Mouse (Mus musculus) kidney, postnatal 0 days (tissue): ENCODE data around the gene Zfp654. TPM values are rescaled to one million over a fixed set of nuclear protein-coding genes. Genes with fewer than 3 reads are reported as not detected.

Source experiments
- ATAC-seq: fragments of 200-750 bp; cut with Nextera tagmentation; replicated peaks from 2 replicates; pipeline ENCODE4 v1.8.0; 2017; ENCODE audit warnings: low read depth, moderate number of reproducible peaks, moderate TSS enrichment, moderate library complexity; ENCODE audit not compliant: low FRiP score
- DNase-seq: peaks from one replicate; pipeline ENCODE4 v3.0.0-alpha.2; 2016; ENCODE audit warnings: low spot score
- H3K27ac ChIP-seq: fragments of 300-500 bp; sonication (generic); 2 replicates; pipeline ENCODE4 v1.5.1; 2014; ENCODE audit warnings: mild to moderate bottlenecking
- H3K27me3 ChIP-seq: fragments of 300-500 bp; sonication (generic); 2 replicates; pipeline ENCODE4 v1.6.1; 2014; ENCODE audit warnings: low read length, mixed read lengths; ENCODE audit not compliant: insufficient read depth
- H3K36me3 ChIP-seq: fragments of 300-500 bp; sonication (generic); 2 replicates; pipeline ENCODE4 v1.6.1; 2014; ENCODE audit warnings: low read length, mixed read lengths; ENCODE audit not compliant: insufficient read depth
- H3K4me1 ChIP-seq: fragments of 300-500 bp; sonication (generic); replicated peaks from 2 replicates; pipeline ENCODE4 v1.6.1; 2014; ENCODE audit warnings: antibody characterized with exemption, low read length, mixed read lengths; ENCODE audit not compliant: insufficient read depth
- H3K4me2 ChIP-seq: fragments of 300-500 bp; sonication (generic); 2 replicates; pipeline ENCODE4 v1.6.1; 2014; ENCODE audit warnings: mild to moderate bottlenecking, low read length, moderate library complexity, mixed read lengths
- H3K4me3 ChIP-seq: fragments of 300-500 bp; sonication (generic); replicated peaks from 2 replicates; pipeline ENCODE4 v1.5.1; 2014; ENCODE audit warnings: low read depth, low read length
- H3K9ac ChIP-seq: fragments of 300-500 bp; sonication (generic); 2 replicates; pipeline ENCODE4 v1.6.1; 2014; ENCODE audit warnings: low read depth, low read length
- H3K9me3 ChIP-seq: fragments of 300-500 bp; sonication (generic); replicated peaks from 2 replicates; pipeline ENCODE4 v1.6.1; 2016; ENCODE audit warnings: low read length, inconsistent platforms, mixed read lengths
- CTCF ChIP-seq: IDR thresholded peaks from 2 replicates; pipeline ENCODE4 v1.5.1; 2016; ENCODE audit warnings: antibody characterized with exemption, low read depth, mild to moderate bottlenecking, moderate library complexity
- WGBS: fragments of 180-500 bp; shearing (Covaris S2); extraction: QIAGEN DNeasy Blood & Tissue Kit; methylation state at CpG from one replicate; pipeline ENCODE4 v1.1.7; 2014; 5-methylcytosine and 5-hydroxymethylcytosine counted together
- polyA plus RNA-seq: library from polyadenylated mRNA; unstranded; fragments of >200 nt; fragmentation: Nextera tagmentation; extraction: Ambion mirVana; gene quantifications from 2 replicates; pipeline ENCODE4 v1.2.1, GENCODE M21; 2015

The Zfp654 gene
- polyA plus RNA-seq, 1 experiment from 2014 or later = 5.1 TPM

DNA sequence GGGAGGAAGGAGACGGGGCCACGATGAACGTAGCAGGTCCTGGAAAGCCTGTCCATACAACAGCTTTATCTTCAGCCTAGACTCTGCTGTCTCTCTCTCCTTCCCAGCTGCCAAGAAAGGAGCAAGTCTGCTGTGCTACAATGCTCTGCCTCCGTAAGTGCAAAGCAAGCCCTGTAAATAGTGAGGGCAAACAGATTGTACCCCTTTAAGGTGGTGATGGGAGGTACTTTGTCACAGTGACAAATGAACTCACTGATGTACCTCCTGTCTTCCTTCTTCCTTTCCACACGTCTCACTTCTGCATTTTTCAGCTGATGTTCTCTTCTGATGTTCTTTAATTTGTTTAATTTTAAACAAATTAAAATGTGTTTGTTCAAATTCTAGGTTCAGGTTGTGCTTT, 32.4 kb upstream of the Zfp654 start:
- ATAC-seq (no peak), DNase-seq (no peak)
- no peaks in the 10 kb centered on the region for H3K27me3 ChIP-seq
- WGBS = 45% methylated on average over 5 of the region's 5 CpGs
- H3K9me3 ChIP-seq = no peaks in the 10 kb centered on the region
- no peak overlapping the region for H3K27ac ChIP-seq
- H3K4me3 ChIP-seq = no peak overlapping the region
- no peak overlapping the region for H3K4me2 ChIP-seq
- TF ChIP-seq CTCF = no peak
- H3K9ac ChIP-seq = no peak overlapping the region
- no peaks in the 10 kb centered on the region for H3K36me3 ChIP-seq
- 0 out of 2 replicates have a peak, but pooled peaks cover 3% of the 10 kb centered on the region for H3K4me1 ChIP-seq

DNA sequence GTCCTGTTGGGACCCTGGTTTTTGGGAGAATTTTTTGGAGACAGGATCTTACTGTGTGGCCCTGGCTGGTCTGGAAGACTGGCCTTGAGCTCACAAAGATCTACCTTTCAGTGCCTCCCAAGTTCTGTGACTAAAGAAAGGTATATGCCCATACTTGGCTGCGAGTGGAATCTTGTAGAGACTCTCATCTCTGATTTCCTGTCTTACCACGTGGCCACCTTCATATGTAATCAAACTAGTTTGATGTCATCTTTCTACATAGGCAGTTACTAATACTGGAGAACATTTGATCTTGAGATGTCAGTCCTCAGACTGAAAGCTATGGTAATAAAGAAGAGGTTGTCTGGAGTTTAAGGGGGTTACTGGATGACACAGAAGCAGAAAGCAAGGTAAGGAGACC, 30.0 kb upstream of the Zfp654 start:
- WGBS = 84% methylated on average over 2 of the region's 2 CpGs

DNA sequence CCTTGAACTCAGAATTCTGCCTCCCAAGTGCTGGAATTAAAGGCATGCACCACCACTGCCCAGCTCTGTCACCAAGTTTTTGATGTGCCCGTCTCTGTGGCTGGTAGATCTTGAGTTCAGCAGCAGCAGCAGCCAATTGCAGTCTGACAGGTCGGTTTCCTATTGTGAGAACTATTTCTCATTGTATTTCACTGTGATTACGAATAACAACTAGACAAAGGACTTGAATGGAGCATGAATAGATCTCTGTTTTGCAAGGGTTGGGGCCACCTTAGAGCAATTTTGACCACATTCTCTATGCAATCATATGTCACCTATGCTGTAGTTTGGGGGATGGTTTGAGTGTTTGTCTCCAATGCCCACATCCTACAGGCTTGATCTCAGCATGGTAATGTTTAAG, 29.5 kb upstream of the Zfp654 start:
- TF ChIP-seq CTCF = no peak
- Histone ChIP-seq H3K4me3 (no peak overlapping the region), H3K27ac (no peak overlapping the region), H3K9me3 (no peaks in the 10 kb centered on the region), H3K27me3 (no peaks in the 10 kb centered on the region), H3K9ac (no peak overlapping the region), H3K4me1 (0 out of 2 replicates have a peak, but pooled peaks cover 3% of the 10 kb centered on the region), H3K4me2 (no peak overlapping the region), H3K36me3 (no peaks in the 10 kb centered on the region)
- WGBS = 90% methylated on average over 3 of the region's 3 CpGs
- DNase-seq (no peak), ATAC-seq (no peak)

More for the DNA sequence above, 30.0 kb upstream of the Zfp654 start:
- Histone ChIP-seq H3K9ac (no peak overlapping the region), H3K9me3 (no peaks in the 10 kb centered on the region), H3K27ac (no peak overlapping the region), H3K4me1 (0 out of 2 replicates have a peak, but pooled peaks cover 3% of the 10 kb centered on the region), H3K36me3 (no peaks in the 10 kb centered on the region), H3K27me3 (no peaks in the 10 kb centered on the region), H3K4me3 (no peak overlapping the region), H3K4me2 (no peak overlapping the region)
- no peak for TF ChIP-seq CTCF
- no peak for DNase-seq
- no peak for ATAC-seq

DNA sequence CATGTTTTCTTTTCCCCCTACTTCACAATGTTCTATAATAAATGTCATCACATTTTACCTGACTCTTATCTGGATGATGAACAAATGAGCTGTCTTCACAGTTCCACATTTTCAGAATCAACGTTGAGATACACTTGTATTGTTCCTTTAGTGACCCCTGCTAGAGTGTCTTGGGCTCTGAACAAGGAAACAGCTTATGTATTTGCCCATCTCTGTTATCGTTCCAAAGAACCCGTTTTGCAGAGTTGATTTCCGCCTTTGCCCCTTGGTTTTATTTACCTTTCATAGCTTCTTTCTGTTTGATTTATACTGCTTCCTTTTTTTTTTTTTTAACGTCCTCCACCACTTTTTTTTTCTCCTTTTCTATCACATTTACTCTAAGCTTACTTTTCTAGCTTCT, 28.3 kb upstream of the Zfp654 start:
- no peaks in the 10 kb centered on the region for H3K27me3 ChIP-seq
- WGBS = 50% methylated on average over 5 of the region's 5 CpGs
- no peak overlapping the region for H3K9ac ChIP-seq
- TF ChIP-seq CTCF = no peak
- no peak overlapping the region for H3K4me3 ChIP-seq
- no peak overlapping the region for H3K27ac ChIP-seq
- no peaks in the 10 kb centered on the region for H3K36me3 ChIP-seq
- 0 out of 2 replicates have a peak, but pooled peaks cover 3% of the 10 kb centered on the region for H3K4me1 ChIP-seq
- H3K9me3 ChIP-seq = no peaks in the 10 kb centered on the region
- no peak overlapping the region for H3K4me2 ChIP-seq
- DNase-seq = no peak
- ATAC-seq = no peak

DNA sequence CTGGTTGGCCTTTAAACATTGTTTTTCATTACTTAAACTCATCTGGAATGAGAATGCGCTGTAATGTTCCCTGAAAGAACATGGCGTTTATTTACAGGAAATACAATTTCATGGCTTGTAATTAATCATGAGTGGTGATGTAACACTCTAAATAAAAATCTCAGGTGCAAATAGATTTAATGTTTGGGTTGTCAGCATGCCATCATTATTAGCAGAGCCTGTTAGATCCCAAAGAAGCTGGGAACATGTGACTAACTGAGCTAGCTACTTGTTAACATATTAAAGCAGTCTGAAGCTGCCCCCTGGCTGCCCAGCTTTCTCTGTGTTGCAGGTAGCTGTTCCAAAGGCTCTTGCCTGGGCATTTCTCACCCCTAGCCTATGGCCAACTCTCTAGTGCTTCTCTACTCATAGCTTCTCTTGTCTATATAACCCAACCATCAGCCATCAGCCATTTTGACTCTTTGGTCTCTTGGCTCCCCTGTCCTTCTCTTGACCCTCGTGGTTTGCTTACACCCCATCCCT, 27.2 kb upstream of the Zfp654 start:
- H3K9ac ChIP-seq = no peak overlapping the region
- H3K27me3 ChIP-seq = no peaks in the 10 kb centered on the region
- no peaks in the 10 kb centered on the region for H3K9me3 ChIP-seq
- peak; percentile 46 for TF ChIP-seq CTCF
- WGBS = 77% methylated on average over 3 of the region's 3 CpGs
- no peak overlapping the region for H3K4me2 ChIP-seq
- no peak; the same call in 1 of the 2 replicates for ATAC-seq
- H3K36me3 ChIP-seq = no peaks in the 10 kb centered on the region
- H3K4me1 ChIP-seq = no peaks in the 10 kb centered on the region
- H3K4me3 ChIP-seq = no peak overlapping the region
- DNase-seq = no peak
- H3K27ac ChIP-seq = no peak overlapping the region

- WGBS = 83% methylated on average over 3 of the region's 3 CpGs
- no peak for TF ChIP-seq CTCF
- ATAC-seq = no peak
- no peak for DNase-seq
- H3K9me3 ChIP-seq = no peaks in the 10 kb centered on the region
- H3K36me3 ChIP-seq = no peaks in the 10 kb centered on the region
- H3K4me3 ChIP-seq = no peak overlapping the region
- no peaks in the 10 kb centered on the region for H3K4me1 ChIP-seq
- no peaks in the 10 kb centered on the region for H3K27me3 ChIP-seq
- H3K9ac ChIP-seq = no peak overlapping the region
- H3K4me2 ChIP-seq = no peak overlapping the region
- no peak overlapping the region for H3K27ac ChIP-seq
These were observed 25.9 kb upstream of the Zfp654 start for GRCm38 (mm10) chr16:64877314-64877713.

DNA sequence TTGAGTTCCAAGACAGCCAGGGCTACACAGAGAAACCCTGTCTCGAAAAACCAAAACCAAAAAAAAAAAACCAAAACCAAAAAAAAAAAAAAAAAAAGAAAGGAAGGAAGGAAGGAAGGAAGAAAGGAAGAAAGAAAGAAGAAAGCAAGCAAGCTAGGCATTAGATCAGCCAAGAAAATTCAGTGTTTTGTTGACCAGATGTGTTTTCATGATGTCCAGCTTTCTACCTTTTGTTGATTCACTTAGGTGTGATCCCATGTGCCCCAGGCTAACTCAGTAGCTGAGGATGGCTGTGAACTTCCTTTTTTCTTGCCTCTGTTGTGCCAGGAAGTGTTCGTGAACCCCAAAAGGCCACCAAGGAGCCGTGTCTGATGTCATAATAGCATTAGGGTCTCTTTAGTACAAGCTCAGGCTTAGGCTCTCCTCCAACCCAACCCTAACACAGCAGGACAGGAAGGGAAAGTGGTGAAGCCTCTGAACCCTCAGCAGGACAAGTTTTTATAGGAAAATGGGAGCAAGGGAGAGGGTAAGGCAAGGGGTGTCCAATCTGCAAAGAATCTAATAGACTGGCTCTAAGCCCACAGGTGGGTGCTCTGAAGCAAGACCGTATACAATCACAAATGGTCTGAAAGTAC, 25.3 kb upstream of the Zfp654 start:
- H3K9me3 ChIP-seq = no peaks in the 10 kb centered on the region
- H3K9ac ChIP-seq = no peak overlapping the region
- H3K27me3 ChIP-seq = no peaks in the 10 kb centered on the region
- no peak for TF ChIP-seq CTCF
- no peak overlapping the region for H3K4me2 ChIP-seq
- H3K36me3 ChIP-seq = no peaks in the 10 kb centered on the region
- DNase-seq (no peak), ATAC-seq (no peak)
- no peak overlapping the region for H3K27ac ChIP-seq
- 0 out of 2 replicates have a peak, but pooled peaks cover 3% of the 10 kb centered on the region for H3K4me1 ChIP-seq
- WGBS = 70% methylated on average over 4 of the region's 4 CpGs
- H3K4me3 ChIP-seq = no peak overlapping the region
